Mouse (Mus musculus) forebrain, embryonic 12.5 days (tissue): Measurements from ENCODE around the gene Cenpp. TPM values are rescaled to one million over a fixed set of nuclear protein-coding genes. Genes with fewer than 3 reads are reported as not detected.

Source experiments
- ATAC-seq: fragments of 200-750 bp; cut with Nextera tagmentation; 2 replicates; pipeline ENCODE4 v1.8.0; 2017; ENCODE audit warnings: moderate TSS enrichment; ENCODE audit not compliant: low FRiP score
- H3K27ac ChIP-seq: fragments of 300-500 bp; sonication (generic); 2 replicates; pipeline ENCODE4 v1.5.1; 2016; ENCODE audit warnings: mild to moderate bottlenecking
- H3K27me3 ChIP-seq: fragments of 300-500 bp; sonication (generic); 2 replicates; pipeline ENCODE4 v1.6.1; 2016; ENCODE audit warnings: mild to moderate bottlenecking
- H3K36me3 ChIP-seq: fragments of 300-500 bp; sonication (generic); replicated peaks from 2 replicates; pipeline ENCODE4 v1.6.1; 2016; ENCODE audit warnings: mild to moderate bottlenecking
- H3K4me1 ChIP-seq: fragments of 300-500 bp; sonication (generic); 2 replicates; pipeline ENCODE4 v1.6.1; 2016
- H3K4me2 ChIP-seq: fragments of 300-500 bp; sonication (generic); 2 replicates; pipeline ENCODE4 v1.6.1; 2016; ENCODE audit warnings: mild to moderate bottlenecking, moderate library complexity
- H3K4me3 ChIP-seq: fragments of 300-500 bp; sonication (generic); replicated peaks from 2 replicates; pipeline ENCODE4 v1.5.1; 2016; ENCODE audit warnings: mild to moderate bottlenecking
- H3K9ac ChIP-seq: fragments of 300-500 bp; sonication (generic); 2 replicates; pipeline ENCODE4 v1.6.1; 2016; ENCODE audit warnings: mild to moderate bottlenecking
- H3K9me3 ChIP-seq: fragments of 300-500 bp; sonication (generic); 2 replicates; pipeline ENCODE4 v1.6.1; 2016
- WGBS: fragments of 180-500 bp; shearing (Covaris S2); methylation state at CpG from one replicate; pipeline ENCODE4 v1.1.7; 2016; 5-methylcytosine and 5-hydroxymethylcytosine counted together
- polyA plus RNA-seq: library from polyadenylated mRNA; unstranded; fragments of >200 nt; fragmentation: Nextera tagmentation; extraction: Ambion mirVana; gene quantifications from 2 replicates; pipeline ENCODE4 v1.2.1, GENCODE M21; 2016

The Cenpp gene
- polyA plus RNA-seq, 1 experiment from 2014 or later, result 30.7 TPM

GRCm38 (mm10) chr13:49467585-49467984 lies 185.0 kb downstream of the Cenpp start:
- Histone ChIP-seq H3K27ac (no peak overlapping the region), H3K36me3 (peaks cover 26% of the 10 kb centered on the region), H3K4me1 (no peaks in the 10 kb centered on the region), H3K4me3 (no peak overlapping the region), H3K9ac (no peak overlapping the region), H3K27me3 (no peaks in the 10 kb centered on the region), H3K4me2 (no peak overlapping the region), H3K9me3 (no peaks in the 10 kb centered on the region)
- WGBS, result 86% methylated on average over 2 of the region's 2 CpGs
- no peak for ATAC-seq

DNA sequence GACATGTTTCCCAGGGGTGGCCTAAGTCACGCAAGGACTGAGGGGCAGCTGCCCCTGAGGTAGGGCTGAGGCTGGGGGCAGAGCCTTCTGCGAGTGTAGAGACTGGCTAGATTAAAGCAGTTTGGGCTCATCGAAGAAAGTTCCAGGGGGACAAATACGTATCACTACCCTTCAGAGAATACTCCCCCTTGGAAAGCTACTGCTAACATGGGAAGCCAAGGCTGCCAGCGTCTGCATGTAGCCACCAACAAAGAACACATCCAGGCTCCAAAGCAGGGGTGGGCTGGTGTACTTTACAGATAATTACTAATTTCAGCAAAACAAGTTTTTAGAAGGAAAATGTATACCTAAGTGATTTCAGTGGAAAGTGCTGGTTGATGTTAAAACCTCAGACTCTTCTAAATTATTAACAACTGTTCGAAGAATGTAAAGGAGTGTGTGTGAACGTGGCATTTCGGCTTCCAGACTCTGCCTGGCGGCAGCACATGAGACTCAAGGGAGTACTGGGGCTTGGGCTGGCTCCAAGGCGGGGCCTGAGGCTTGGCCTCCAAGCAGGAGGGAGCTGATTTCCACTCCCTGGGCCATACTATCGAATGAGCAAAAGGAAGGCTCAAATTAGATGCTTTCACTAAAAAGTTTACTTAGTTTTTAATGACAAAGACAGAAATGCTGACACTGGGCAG lies 186.1 kb downstream of the Cenpp start:
- Histone ChIP-seq H3K27me3 (no peaks in the 10 kb centered on the region), H3K4me1 (no peaks in the 10 kb centered on the region), H3K9ac (no peak overlapping the region), H3K9me3 (no peaks in the 10 kb centered on the region), H3K4me2 (no peak overlapping the region), H3K4me3 (no peak overlapping the region), H3K36me3 (peaks cover 36% of the 10 kb centered on the region), H3K27ac (no peak overlapping the region)
- ATAC-seq, result no peak
- WGBS, result 87% methylated on average over 11 of the region's 11 CpGs

GRCm38 (mm10) chr13:49465875-49466274 lies 186.7 kb downstream of the Cenpp start:
- Histone ChIP-seq H3K4me2 (no peak overlapping the region), H3K27me3 (no peaks in the 10 kb centered on the region), H3K27ac (no peak overlapping the region), H3K9me3 (no peaks in the 10 kb centered on the region), H3K36me3 (peaks cover 42% of the 10 kb centered on the region), H3K4me1 (no peaks in the 10 kb centered on the region), H3K4me3 (no peak overlapping the region), H3K9ac (no peak overlapping the region)
- no peak for ATAC-seq
- 94% methylated on average over 4 of the region's 4 CpGs for WGBS

- H3K36me3 ChIP-seq, result peaks cover 56% of the 10 kb centered on the region
- no peak overlapping the region for H3K9ac ChIP-seq
- WGBS, result 96% methylated on average over 2 of the region's 2 CpGs
- no peak overlapping the region for H3K4me3 ChIP-seq
- no peaks in the 10 kb centered on the region for H3K27me3 ChIP-seq
- no peak for ATAC-seq
- H3K4me2 ChIP-seq, result no peak overlapping the region
- no peaks in the 10 kb centered on the region for H3K9me3 ChIP-seq
- no peak overlapping the region for H3K27ac ChIP-seq
- no peaks in the 10 kb centered on the region for H3K4me1 ChIP-seq
Observed at GRCm38 (mm10) chr13:49462921-49463320, 189.7 kb downstream of the Cenpp start.

DNA sequence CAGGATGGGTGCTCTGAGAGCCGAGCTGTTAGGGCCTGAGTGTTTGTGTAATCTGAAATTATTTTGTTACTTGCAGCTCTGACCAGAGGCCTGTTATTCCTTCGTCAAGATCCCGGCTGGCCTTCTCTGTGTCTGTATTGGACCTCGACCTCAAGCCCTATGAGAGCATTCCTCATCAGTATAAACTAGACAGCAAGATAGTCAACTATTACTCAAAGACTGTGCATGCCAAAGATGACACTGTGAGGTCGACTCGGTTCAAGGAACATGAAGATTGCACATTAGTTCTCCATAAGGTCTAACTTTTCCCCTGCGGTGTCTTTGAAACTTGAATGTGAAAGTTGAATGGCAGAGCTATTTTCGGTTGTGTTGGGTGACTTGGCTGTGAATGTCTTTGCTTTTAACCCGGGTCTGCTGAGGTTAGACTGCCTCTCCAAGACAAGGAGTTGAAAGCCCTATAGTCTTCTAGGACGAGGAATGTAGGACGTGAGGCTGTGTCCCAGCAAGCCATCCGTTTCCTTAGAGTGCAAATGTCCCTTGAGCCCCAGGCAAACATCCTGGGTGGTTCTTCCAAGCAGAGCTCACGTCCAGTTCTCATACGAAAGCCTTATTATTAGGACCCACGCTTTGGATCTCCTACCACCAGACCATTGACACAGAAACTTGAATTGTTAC lies 191.0 kb downstream of the Cenpp start:
- Histone ChIP-seq H3K9me3 (no peaks in the 10 kb centered on the region), H3K36me3 (peaks cover 60% of the 10 kb centered on the region), H3K4me3 (no peak overlapping the region), H3K4me1 (no peaks in the 10 kb centered on the region), H3K9ac (no peak overlapping the region), H3K27ac (no peak overlapping the region), H3K4me2 (no peak overlapping the region), H3K27me3 (no peaks in the 10 kb centered on the region)
- 89% methylated on average over 15 of the region's 15 CpGs for WGBS
- ATAC-seq, result no peak

GRCm38 (mm10) chr13:49460692-49461414 lies 191.7 kb downstream of the Cenpp start:
- 83% methylated on average over 5 of the region's 5 CpGs for WGBS
- Histone ChIP-seq H3K27me3 (no peaks in the 10 kb centered on the region), H3K4me3 (no peak overlapping the region), H3K27ac (no peak overlapping the region), H3K4me1 (no peaks in the 10 kb centered on the region), H3K4me2 (no peak overlapping the region), H3K9me3 (no peaks in the 10 kb centered on the region), H3K36me3 (peaks cover 60% of the 10 kb centered on the region), H3K9ac (no peak overlapping the region)
- ATAC-seq, result no peak

GRCm38 (mm10) chr13:49460276-49460675 lies 192.3 kb downstream of the Cenpp start:
- 91% methylated on average over 4 of the region's 4 CpGs for WGBS
- Histone ChIP-seq H3K27me3 (no peaks in the 10 kb centered on the region), H3K4me1 (no peaks in the 10 kb centered on the region), H3K27ac (no peak overlapping the region), H3K9me3 (no peaks in the 10 kb centered on the region), H3K9ac (no peak overlapping the region), H3K4me3 (no peak overlapping the region), H3K36me3 (peaks cover 56% of the 10 kb centered on the region), H3K4me2 (no peak overlapping the region)
- ATAC-seq, result no peak

DNA sequence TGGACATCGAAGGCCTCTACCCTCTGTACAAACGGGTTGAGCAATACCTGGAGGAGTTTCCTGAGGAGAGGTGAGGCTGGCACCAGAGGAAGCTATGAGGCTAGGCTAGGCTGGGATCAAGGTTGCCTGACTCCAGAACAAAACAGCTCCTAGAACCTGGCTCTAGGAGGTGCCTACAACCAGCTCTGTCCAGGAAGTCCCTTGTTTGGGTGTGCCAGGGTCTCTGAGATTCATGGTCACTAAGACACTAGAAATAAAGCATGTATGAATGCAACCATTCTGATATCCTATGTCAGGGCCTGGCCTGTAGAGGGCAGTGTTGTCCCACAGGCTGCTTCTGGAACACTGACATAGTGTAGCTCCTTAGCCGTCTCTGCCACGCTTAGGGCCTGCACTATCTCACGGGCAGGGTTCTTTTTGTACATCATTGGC lies 203.3 kb downstream of the Cenpp start:
- Histone ChIP-seq H3K27ac (no peak overlapping the region), H3K4me3 (no peak overlapping the region), H3K4me2 (no peak overlapping the region), H3K9me3 (no peaks in the 10 kb centered on the region), H3K4me1 (no peaks in the 10 kb centered on the region), H3K27me3 (no peaks in the 10 kb centered on the region), H3K9ac (no peak overlapping the region), H3K36me3 (peaks cover 50% of the 10 kb centered on the region)
- ATAC-seq, result peak; percentile 63; the same call in 1 of the 2 replicates
- WGBS, result 51% methylated on average over 5 of the region's 5 CpGs

DNA sequence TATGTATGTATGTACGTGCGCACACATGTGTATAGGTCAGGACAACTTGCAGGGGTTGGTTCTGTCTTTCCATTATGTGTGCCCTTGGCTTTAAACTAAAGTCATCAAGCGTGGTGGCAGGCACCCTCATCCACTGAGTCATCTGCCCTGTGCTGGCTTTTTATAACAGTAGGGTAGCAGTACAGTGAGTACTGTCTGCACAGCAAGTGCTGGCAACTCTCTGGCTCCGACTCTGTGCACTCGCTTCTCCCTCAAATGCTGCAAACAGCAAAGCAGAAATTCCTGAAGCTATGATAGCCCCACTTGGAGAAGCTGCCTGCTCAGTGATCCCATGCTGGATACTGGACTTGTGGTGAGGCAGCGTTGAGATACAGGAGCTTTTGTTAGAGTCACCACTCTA lies 208.1 kb downstream of the Cenpp start:
- Histone ChIP-seq H3K9ac (no peak overlapping the region), H3K4me2 (no peak overlapping the region), H3K27me3 (no peaks in the 10 kb centered on the region), H3K4me3 (no peak overlapping the region), H3K36me3 (peaks cover 41% of the 10 kb centered on the region), H3K9me3 (no peaks in the 10 kb centered on the region), H3K27ac (no peak overlapping the region), H3K4me1 (no peaks in the 10 kb centered on the region)
- 97% methylated on average over 6 of the region's 6 CpGs for WGBS
- ATAC-seq, result no peak

GRCm38 (mm10) chr13:49436170-49436569 lies 216.4 kb downstream of the Cenpp start:
- Histone ChIP-seq H3K27ac (no peak overlapping the region), H3K27me3 (no peaks in the 10 kb centered on the region), H3K36me3 (peaks cover 44% of the 10 kb centered on the region), H3K4me3 (no peak overlapping the region), H3K9ac (no peak overlapping the region), H3K4me2 (no peak overlapping the region), H3K4me1 (no peaks in the 10 kb centered on the region), H3K9me3 (no peaks in the 10 kb centered on the region)
- no peak for ATAC-seq
- WGBS, result 88% methylated on average over 4 of the region's 4 CpGs

- H3K36me3 ChIP-seq, result peaks cover 44% of the 10 kb centered on the region
- H3K4me2 ChIP-seq, result no peak overlapping the region
- H3K9ac ChIP-seq, result no peak overlapping the region
- no peak overlapping the region for H3K4me3 ChIP-seq
- H3K9me3 ChIP-seq, result no peaks in the 10 kb centered on the region
- H3K4me1 ChIP-seq, result no peaks in the 10 kb centered on the region
- no peak overlapping the region for H3K27ac ChIP-seq
- no peaks in the 10 kb centered on the region for H3K27me3 ChIP-seq
- no peak for ATAC-seq
- 93% methylated on average over 1 of the region's 1 CpGs for WGBS
Observed at GRCm38 (mm10) chr13:49435745-49436144, 216.8 kb downstream of the Cenpp start.

DNA sequence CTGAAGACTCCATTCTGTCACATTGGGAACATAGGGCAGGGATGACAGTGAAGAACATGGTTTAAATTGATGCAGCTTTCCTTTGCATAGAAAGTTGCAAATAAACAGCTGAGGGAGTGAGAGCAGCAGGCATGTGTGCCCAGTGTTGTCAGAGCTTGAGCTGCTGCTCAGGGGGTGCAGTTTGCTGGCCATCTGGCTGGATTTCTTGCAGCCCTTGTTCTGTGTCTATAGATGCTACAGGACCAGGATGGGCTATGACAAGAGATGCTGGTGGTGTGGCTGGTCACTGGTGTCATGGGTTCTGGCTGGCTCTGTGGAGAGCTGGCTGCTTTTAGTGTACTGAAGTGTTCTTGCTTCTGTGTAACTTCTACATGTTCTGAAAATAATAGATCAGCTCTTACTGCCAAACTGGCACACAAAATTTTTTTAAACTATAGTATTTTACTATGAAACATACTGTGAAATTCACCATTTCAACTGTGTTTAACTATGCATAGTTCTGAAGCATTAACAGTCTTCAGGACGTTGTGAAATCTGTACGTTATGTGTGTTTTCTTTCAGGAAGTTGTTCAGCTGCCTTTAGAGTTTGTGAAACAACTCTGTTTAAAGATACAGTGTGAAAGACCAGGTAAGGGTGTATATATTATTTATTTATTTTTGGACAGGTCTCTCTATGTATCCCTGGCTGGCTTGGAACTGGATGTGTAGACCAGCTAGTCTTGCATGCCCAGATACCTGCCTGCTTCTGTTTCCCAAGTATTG lies 219.1 kb downstream of the Cenpp start:
- Histone ChIP-seq H3K4me3 (no peak overlapping the region), H3K36me3 (peaks cover 41% of the 10 kb centered on the region), H3K9me3 (no peaks in the 10 kb centered on the region), H3K4me1 (no peaks in the 10 kb centered on the region), H3K9ac (no peak overlapping the region), H3K27ac (no peak overlapping the region), H3K27me3 (no peaks in the 10 kb centered on the region), H3K4me2 (no peak overlapping the region)
- ATAC-seq, result no peak
- 93% methylated on average over 2 of the region's 2 CpGs for WGBS
